Mouse (Mus musculus) forebrain, embryonic 13.5 days (tissue): ENCODE measurements around the gene Uqcc2. TPM values are rescaled to one million over a fixed set of nuclear protein-coding genes. Genes with fewer than 3 reads are reported as not detected.

Experiments used
- ATAC-seq: fragments of 200-750 bp; cut with Nextera tagmentation; 2 replicates; pipeline ENCODE4 v1.8.0; 2017
- H3K27ac ChIP-seq: fragments of 300-500 bp; sonication (generic); 2 replicates; pipeline ENCODE4 v1.5.1; 2015; ENCODE audit warnings: inconsistent platforms, mild to moderate bottlenecking, moderate library complexity
- H3K27me3 ChIP-seq: fragments of 300-500 bp; sonication (generic); 2 replicates; pipeline ENCODE4 v1.6.1; 2015; ENCODE audit warnings: mild to moderate bottlenecking, inconsistent platforms
- H3K36me3 ChIP-seq: fragments of 300-500 bp; sonication (generic); 2 replicates; pipeline ENCODE4 v1.6.1; 2015; ENCODE audit warnings: mild to moderate bottlenecking, inconsistent platforms; ENCODE audit not compliant: poor library complexity, severe bottlenecking
- H3K4me1 ChIP-seq: fragments of 300-500 bp; sonication (generic); 2 replicates; pipeline ENCODE4 v1.6.1; 2015; ENCODE audit warnings: inconsistent platforms
- H3K4me2 ChIP-seq: fragments of 300-500 bp; sonication (generic); 2 replicates; pipeline ENCODE4 v1.6.1; 2015; ENCODE audit warnings: inconsistent platforms, mild to moderate bottlenecking, moderate library complexity
- H3K4me3 ChIP-seq: fragments of 300-500 bp; sonication (generic); 2 replicates; pipeline ENCODE4 v1.5.1; 2015; ENCODE audit warnings: mild to moderate bottlenecking, inconsistent platforms
- H3K9ac ChIP-seq: fragments of 300-500 bp; sonication (generic); 2 replicates; pipeline ENCODE4 v1.6.1; 2015; ENCODE audit warnings: mild to moderate bottlenecking, inconsistent platforms
- H3K9me3 ChIP-seq: fragments of 300-500 bp; sonication (generic); replicated peaks from 2 replicates; pipeline ENCODE4 v1.6.1; 2016; ENCODE audit warnings: inconsistent platforms
- WGBS: fragments of 180-500 bp; shearing (Covaris S2); methylation state at CpG from one replicate; pipeline ENCODE4 v1.1.7; 2015; 5-methylcytosine and 5-hydroxymethylcytosine counted together
- polyA plus RNA-seq: library from polyadenylated mRNA; unstranded; fragments of >200 nt; fragmentation: Nextera tagmentation; extraction: Ambion mirVana; gene quantifications from 2 replicates; pipeline ENCODE4 v1.2.1, GENCODE M21; 2015

Uqcc2 gene
- polyA plus RNA-seq, 1 experiment from 2014 or later, result 318 TPM

GRCm38 (mm10) chr17:27120561-27121024 is 13.1 kb downstream of the Uqcc2 start:
- Histone ChIP-seq H3K36me3 (peaks cover 33% of the 10 kb centered on the region), H3K9ac (no peak overlapping the region), H3K27me3 (no peaks in the 10 kb centered on the region), H3K4me1 (peaks cover 31% of the 10 kb centered on the region), H3K4me2 (peak overlapping the region; percentile 30), H3K27ac (no peak overlapping the region; the same call in 1 of the 2 replicates), H3K4me3 (no peak overlapping the region), H3K9me3 (no peaks in the 10 kb centered on the region)
- peak; percentile 53 for ATAC-seq
- 5% methylated on average over 18 of the region's 18 CpGs for WGBS

GRCm38 (mm10) chr17:27119954-27120353 is 13.8 kb downstream of the Uqcc2 start:
- no peak overlapping the region for H3K4me3 ChIP-seq

GRCm38 (mm10) chr17:27119540-27119895 is 14.2 kb downstream of the Uqcc2 start:
- 65% methylated on average over 4 of the region's 4 CpGs for WGBS
- H3K9me3 ChIP-seq, result no peaks in the 10 kb centered on the region
- H3K27ac ChIP-seq, result no peak overlapping the region
- H3K4me3 ChIP-seq, result no peak overlapping the region
- H3K4me1 ChIP-seq, result peaks cover 27% of the 10 kb centered on the region
- no peak overlapping the region for H3K9ac ChIP-seq
- no peak for ATAC-seq
- H3K36me3 ChIP-seq, result peaks cover 29% of the 10 kb centered on the region
- no peaks in the 10 kb centered on the region for H3K27me3 ChIP-seq
- H3K4me2 ChIP-seq, result no peak overlapping the region

More at GRCm38 (mm10) chr17:27119954-27120353, 13.8 kb downstream of the Uqcc2 start:
- ATAC-seq, result no peak
- Histone ChIP-seq H3K9me3 (no peaks in the 10 kb centered on the region), H3K27me3 (no peaks in the 10 kb centered on the region), H3K9ac (no peak overlapping the region), H3K4me2 (no peak overlapping the region), H3K36me3 (peaks cover 30% of the 10 kb centered on the region), H3K27ac (0 out of 2 replicates have a peak overlapping the region, but pooled peaks have one; percentile 10), H3K4me1 (peaks cover 27% of the 10 kb centered on the region)
- 64% methylated on average over 8 of the region's 8 CpGs for WGBS

GRCm38 (mm10) chr17:27118676-27119539 is 14.8 kb downstream of the Uqcc2 start:
- Histone ChIP-seq H3K4me1 (peaks cover 27% of the 10 kb centered on the region), H3K9me3 (no peaks in the 10 kb centered on the region), H3K27ac (no peak overlapping the region), H3K4me3 (no peak overlapping the region), H3K9ac (no peak overlapping the region), H3K36me3 (peaks cover 22% of the 10 kb centered on the region), H3K27me3 (no peaks in the 10 kb centered on the region), H3K4me2 (no peak overlapping the region)
- 91% methylated on average over 25 of the region's 25 CpGs for WGBS
- no peak for ATAC-seq

GRCm38 (mm10) chr17:27110072-27110471 is 23.6 kb downstream of the Uqcc2 start:
- H3K36me3 ChIP-seq, result no peaks in the 10 kb centered on the region
- H3K4me2 ChIP-seq, result no peak overlapping the region
- no peaks in the 10 kb centered on the region for H3K27me3 ChIP-seq
- H3K9me3 ChIP-seq, result no peaks in the 10 kb centered on the region
- no peak overlapping the region for H3K9ac ChIP-seq
- H3K4me1 ChIP-seq, result no peaks in the 10 kb centered on the region
- no peak for ATAC-seq
- H3K4me3 ChIP-seq, result no peak overlapping the region
- 89% methylated on average over 7 of the region's 7 CpGs for WGBS
- H3K27ac ChIP-seq, result no peak overlapping the region

- no peaks in the 10 kb centered on the region for H3K36me3 ChIP-seq
- H3K4me3 ChIP-seq, result no peak overlapping the region
- no peak overlapping the region for H3K9ac ChIP-seq
- H3K4me2 ChIP-seq, result no peak overlapping the region
- 77% methylated on average over 6 of the region's 6 CpGs for WGBS
- no peaks in the 10 kb centered on the region for H3K9me3 ChIP-seq
- H3K27me3 ChIP-seq, result no peaks in the 10 kb centered on the region
- H3K4me1 ChIP-seq, result peaks cover 1% of the 10 kb centered on the region
- H3K27ac ChIP-seq, result no peak overlapping the region
- no peak for ATAC-seq
Observed at GRCm38 (mm10) chr17:27107936-27108335, 25.8 kb downstream of the Uqcc2 start.

- no peak overlapping the region for H3K27ac ChIP-seq
- no peaks in the 10 kb centered on the region for H3K9me3 ChIP-seq
- no peaks in the 10 kb centered on the region for H3K36me3 ChIP-seq
- no peak overlapping the region for H3K9ac ChIP-seq
- no peaks in the 10 kb centered on the region for H3K27me3 ChIP-seq
- H3K4me1 ChIP-seq, result peaks cover 9% of the 10 kb centered on the region
- WGBS, result 84% methylated on average over 9 of the region's 9 CpGs
- no peak overlapping the region for H3K4me2 ChIP-seq
- ATAC-seq, result no peak
- no peak overlapping the region for H3K4me3 ChIP-seq
Observed at GRCm38 (mm10) chr17:27106745-27107144, 27.0 kb downstream of the Uqcc2 start.

- no peak overlapping the region for H3K27ac ChIP-seq
- no peaks in the 10 kb centered on the region for H3K27me3 ChIP-seq
- H3K9ac ChIP-seq, result no peak overlapping the region
- peaks cover 9% of the 10 kb centered on the region for H3K4me1 ChIP-seq
- H3K9me3 ChIP-seq, result no peaks in the 10 kb centered on the region
- WGBS, result 79% methylated on average over 14 of the region's 18 CpGs
- H3K4me2 ChIP-seq, result no peak overlapping the region
- ATAC-seq, result no peak
- H3K4me3 ChIP-seq, result no peak overlapping the region
- no peaks in the 10 kb centered on the region for H3K36me3 ChIP-seq
Observed at GRCm38 (mm10) chr17:27105698-27106470, 27.8 kb downstream of the Uqcc2 start.

GRCm38 (mm10) chr17:27101675-27102074 is 32.0 kb downstream of the Uqcc2 start:
- Histone ChIP-seq H3K4me1 (peaks cover 9% of the 10 kb centered on the region), H3K36me3 (no peaks in the 10 kb centered on the region), H3K9me3 (no peaks in the 10 kb centered on the region), H3K27ac (no peak overlapping the region), H3K27me3 (no peaks in the 10 kb centered on the region), H3K4me3 (no peak overlapping the region), H3K9ac (no peak overlapping the region), H3K4me2 (no peak overlapping the region)
- ATAC-seq, result no peak
- WGBS, result 84% methylated on average over 5 of the region's 5 CpGs

GRCm38 (mm10) chr17:27095690-27096089 is 38.0 kb downstream of the Uqcc2 start:
- no peaks in the 10 kb centered on the region for H3K9me3 ChIP-seq
- H3K27me3 ChIP-seq, result no peaks in the 10 kb centered on the region
- no peaks in the 10 kb centered on the region for H3K4me1 ChIP-seq
- H3K4me3 ChIP-seq, result no peak overlapping the region
- H3K4me2 ChIP-seq, result no peak overlapping the region
- no peak overlapping the region for H3K9ac ChIP-seq
- H3K27ac ChIP-seq, result no peak overlapping the region
- 0 out of 2 replicates have a peak, but pooled peaks have one; percentile 8 for ATAC-seq
- WGBS, result 30% methylated on average over 13 of the region's 13 CpGs
- H3K36me3 ChIP-seq, result no peaks in the 10 kb centered on the region

GRCm38 (mm10) chr17:27090068-27090467 is 43.6 kb downstream of the Uqcc2 start:
- Histone ChIP-seq H3K36me3 (no peaks in the 10 kb centered on the region), H3K9ac (no peak overlapping the region), H3K27me3 (no peaks in the 10 kb centered on the region), H3K4me1 (0 out of 2 replicates have a peak, but pooled peaks cover 4% of the 10 kb centered on the region), H3K4me3 (no peak overlapping the region), H3K9me3 (no peaks in the 10 kb centered on the region), H3K27ac (no peak overlapping the region), H3K4me2 (no peak overlapping the region)
- no peak for ATAC-seq
- WGBS, result 81% methylated on average over 9 of the region's 9 CpGs

- Histone ChIP-seq H3K9me3 (no peaks in the 10 kb centered on the region), H3K4me1 (0 out of 2 replicates have a peak, but pooled peaks cover 4% of the 10 kb centered on the region), H3K9ac (no peak overlapping the region), H3K4me3 (no peak overlapping the region), H3K27me3 (no peaks in the 10 kb centered on the region), H3K27ac (no peak overlapping the region), H3K36me3 (no peaks in the 10 kb centered on the region), H3K4me2 (no peak overlapping the region)
- WGBS, result 34% methylated on average over 12 of the region's 12 CpGs
- ATAC-seq, result no peak
Observed at GRCm38 (mm10) chr17:27087426-27087825, 46.3 kb downstream of the Uqcc2 start.
